Mouse (Mus musculus) C2C12 (cell line): ENCODE measurements at regions not wholly inside any gene's neighbourhood (a gene's known extent, or its start where the extent isn't known, plus 50 kb on each side); places are given as distances from the start of the nearest gene placed in this dataset.
"Not testable (repeated sequence)": the region's sequence is repeated elsewhere in the genome, so short reads cannot be mapped to it uniquely, and the experiment has no call there.

Source experiments
- CTCF ChIP-seq: IDR thresholded peaks from one replicate; pipeline ENCODE4 v1.5.1; 2011; ENCODE audit not compliant: control insufficient read depth, insufficient read depth, insufficient read length
- MYOD1 ChIP-seq: IDR thresholded peaks from one replicate; pipeline ENCODE4 v1.6.1; 2011; ENCODE audit warnings: low read depth; ENCODE audit not compliant: control insufficient read depth, insufficient read length
- USF1 ChIP-seq: IDR thresholded peaks from one replicate; pipeline ENCODE4 v1.6.1; 2011; ENCODE audit warnings: low read depth, mild to moderate bottlenecking, control low read depth, moderate library complexity

- TF ChIP-seq CTCF, MYOD1, USF1: not testable (repeated sequence)
Measured at GRCm38 (mm10) chr14:53582528-53582927, 671.4 kb downstream of the Dad1 start.
